Mouse (Mus musculus) adrenal gland, postnatal 0 days (tissue): ENCODE results near the gene Wwox. TPM values are rescaled to one million over a fixed set of nuclear protein-coding genes. Genes with fewer than 3 reads are reported as not detected.

Source experiments
- polyA plus RNA-seq: library from polyadenylated mRNA; unstranded; fragments of >200 nt; fragmentation: Nextera tagmentation; extraction: Ambion mirVana; gene quantifications from 2 replicates; pipeline ENCODE4 v1.2.1, GENCODE M21; 2015

Wwox gene
- polyA plus RNA-seq, result 9.3 and 18.9 TPM in 2 replicates

DNA sequence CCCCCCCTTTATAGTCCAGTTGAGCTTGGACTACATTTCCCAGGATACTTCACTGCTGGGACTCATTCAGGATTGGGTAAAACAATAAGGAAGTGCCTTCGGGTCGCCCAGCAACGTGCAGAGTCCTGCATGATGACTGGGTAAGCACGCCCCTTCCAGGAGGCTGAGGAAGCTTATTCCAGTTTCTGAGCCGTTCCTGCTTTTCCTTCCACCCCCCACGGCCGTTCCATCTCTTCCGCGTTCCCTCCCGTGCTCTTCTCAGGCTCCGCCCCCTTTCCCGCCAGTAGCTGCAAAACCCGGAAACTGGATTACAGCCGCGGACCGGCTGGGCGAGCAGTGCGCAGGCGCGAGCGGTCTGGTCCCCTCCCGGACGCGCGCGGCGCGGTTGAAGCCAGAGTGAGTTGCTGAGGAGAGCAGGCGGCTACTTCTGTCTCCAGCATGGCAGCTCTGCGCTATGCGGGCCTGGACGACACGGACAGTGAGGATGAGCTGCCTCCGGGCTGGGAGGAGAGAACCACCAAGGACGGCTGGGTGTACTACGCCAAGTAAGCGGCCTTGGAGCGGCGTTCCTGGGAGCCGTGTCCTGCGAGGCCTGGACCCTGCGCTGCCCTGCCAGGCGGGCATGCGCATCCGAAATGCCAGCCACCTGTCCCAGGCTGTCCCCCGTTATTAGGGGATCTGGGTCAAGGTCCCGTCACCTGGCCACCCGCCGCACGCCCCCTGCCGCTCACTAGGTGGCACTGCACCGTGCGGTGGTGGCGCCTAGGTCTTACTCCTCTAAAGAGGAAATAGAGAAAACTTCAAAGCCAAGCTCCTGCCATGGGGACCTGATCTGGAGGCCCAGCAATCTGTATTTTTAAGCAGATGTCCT is at the start of gene Wwox:
Gene Wwox, plus strand, starts transcription at position 322 of the 871 bp plus-strand sequence.

GRCm38 (mm10) chr8:114417786-114418185 is 21.7 kb upstream of the Wwox start, which contains the start of gene Clec3a:
Clec3a (plus strand) TSS chr8:114418086.

Other genes starting within 250 kb of the Wwox start
- gene Vat1l, start 234.0 kb upstream of the Wwox start, polyA plus RNA-seq, result 11.4 and 28.0 TPM in 2 replicates
- not detected in 2 replicates for gene Clec3a, start 21.6 kb upstream of the Wwox start, polyA plus RNA-seq